Mouse (Mus musculus) lung, postnatal 0 days (tissue): ENCODE results near the gene Map1lc3b.

Experiments
- CTCF ChIP-seq: IDR thresholded peaks from 2 replicates; pipeline ENCODE4 v1.5.1; 2016; ENCODE audit warnings: antibody characterized with exemption, mild to moderate bottlenecking
- EP300 ChIP-seq: IDR thresholded peaks from 2 replicates; pipeline ENCODE4 v1.6.1; 2016; ENCODE audit warnings: antibody characterized with exemption, mild to moderate bottlenecking, control low read depth

- TF ChIP-seq CTCF (no peak), EP300 (no peak)
These were observed 30.4 kb upstream of the Map1lc3b start for GRCm38 (mm10) chr8:121559801-121560200.
